Mouse (Mus musculus) limb, embryonic 14.5 days (tissue): ENCODE data around the gene Ano10. TPM values are rescaled to one million over a fixed set of nuclear protein-coding genes. Genes with fewer than 3 reads are reported as not detected.

Experiments
- ATAC-seq: fragments of 200-750 bp; cut with Nextera tagmentation; 2 replicates; pipeline ENCODE4 v1.8.0; 2017; ENCODE audit warnings: low read depth, moderate number of reproducible peaks, moderate TSS enrichment; ENCODE audit not compliant: low FRiP score
- DNase-seq: peaks from one replicate; pipeline ENCODE4 v3.0.0-alpha.2; 2015; ENCODE audit warnings: low spot score
- H3K27ac ChIP-seq: fragments of 300-500 bp; sonication (generic); replicated peaks from 2 replicates; pipeline ENCODE4 v1.5.1; 2014; ENCODE audit warnings: low read depth, mild to moderate bottlenecking, low read length, moderate library complexity, mixed read lengths
- H3K27me3 ChIP-seq: fragments of 300-500 bp; sonication (generic); 2 replicates; pipeline ENCODE4 v1.6.1; 2014; ENCODE audit warnings: low read length, mixed read lengths; ENCODE audit not compliant: control insufficient read depth, insufficient read depth
- H3K36me3 ChIP-seq: fragments of 300-500 bp; sonication (generic); 2 replicates; pipeline ENCODE4 v1.6.1; 2014; ENCODE audit warnings: mild to moderate bottlenecking, low read length, moderate library complexity, mixed read lengths; ENCODE audit not compliant: control insufficient read depth, insufficient read depth
- H3K4me1 ChIP-seq: fragments of 300-500 bp; sonication (generic); 2 replicates; pipeline ENCODE4 v1.6.1; 2014; ENCODE audit warnings: antibody characterized with exemption, low read length, mixed read lengths; ENCODE audit not compliant: control insufficient read depth, insufficient read depth
- H3K4me2 ChIP-seq: fragments of 300-500 bp; sonication (generic); replicated peaks from 2 replicates; pipeline ENCODE4 v1.6.1; 2014; ENCODE audit warnings: low read depth, mild to moderate bottlenecking, low read length, moderate library complexity; ENCODE audit not compliant: severe bottlenecking
- H3K4me3 ChIP-seq: fragments of 300-500 bp; sonication (generic); replicated peaks from 2 replicates; pipeline ENCODE4 v1.5.1; 2014; ENCODE audit warnings: low read length
- H3K9ac ChIP-seq: fragments of 300-500 bp; sonication (generic); 2 replicates; pipeline ENCODE4 v1.6.1; 2014; ENCODE audit warnings: mild to moderate bottlenecking, low read depth, low read length, moderate library complexity; ENCODE audit not compliant: severe bottlenecking
- H3K9me3 ChIP-seq: fragments of 300-500 bp; sonication (generic); 2 replicates; pipeline ENCODE4 v1.6.1; 2016; ENCODE audit warnings: low read length; ENCODE audit not compliant: control insufficient read depth
- POLR2A ChIP-seq: fragments of 200-500 bp; IDR thresholded peaks from 2 replicates; pipeline ENCODE4 v1.8.0; 2012; ENCODE audit warnings: inconsistent platforms, mild to moderate bottlenecking, moderate library complexity, borderline replicate concordance; ENCODE audit not compliant: insufficient read depth, insufficient read length; ENCODE audit errors: extremely low read depth
- WGBS: fragments of 180-500 bp; shearing (Covaris S2); extraction: QIAGEN DNeasy Blood & Tissue Kit; methylation state at CpG from one replicate; pipeline ENCODE4 v1.1.7; 2014; 5-methylcytosine and 5-hydroxymethylcytosine counted together
- polyA plus RNA-seq, 2 experiments: library from polyadenylated mRNA; depleted of rRNA in 1 of 2; stranded (reverse) in 1 of 2; unstranded in 1 of 2; fragments of >200 nt; fragmentation: Nextera tagmentation in 1 of 2; extraction: Ambion mirVana in 1 of 2; gene quantifications; 2 replicates each; pipeline versions ENCODE4 v1.2.1 to v1.2.3; 2012 to 2014

Ano10 gene
- polyA plus RNA-seq, 2 experiments = 34.4 to 49.4 TPM

- TF ChIP-seq POLR2A = no peak
- DNase-seq = no peak
- no peaks in the 10 kb centered on the region for H3K9me3 ChIP-seq
- no peak overlapping the region for H3K4me2 ChIP-seq
- no peak overlapping the region for H3K4me3 ChIP-seq
- WGBS = 89% methylated on average over 4 of the region's 4 CpGs
- H3K27me3 ChIP-seq = no peaks in the 10 kb centered on the region
- H3K4me1 ChIP-seq = peaks cover 3% of the 10 kb centered on the region; the same call in 1 of the 2 replicates
- no peak overlapping the region for H3K9ac ChIP-seq
- no peaks in the 10 kb centered on the region for H3K36me3 ChIP-seq
- no peak overlapping the region for H3K27ac ChIP-seq
- no peak for ATAC-seq
These were observed 13.2 kb downstream of the Ano10 start for GRCm38 (mm10) chr9:122281004-122281403.

GRCm38 (mm10) chr9:122276665-122277064, 17.6 kb downstream of the Ano10 start:
- ATAC-seq (no peak), DNase-seq (no peak)
- Histone ChIP-seq H3K36me3 (peaks cover 21% of the 10 kb centered on the region), H3K27me3 (no peaks in the 10 kb centered on the region), H3K9me3 (no peaks in the 10 kb centered on the region), H3K4me2 (no peak overlapping the region), H3K27ac (no peak overlapping the region), H3K9ac (no peak overlapping the region), H3K4me3 (no peak overlapping the region), H3K4me1 (no peaks in the 10 kb centered on the region)
- WGBS = 86% methylated on average over 2 of the region's 2 CpGs
- no peak for TF ChIP-seq POLR2A

DNA sequence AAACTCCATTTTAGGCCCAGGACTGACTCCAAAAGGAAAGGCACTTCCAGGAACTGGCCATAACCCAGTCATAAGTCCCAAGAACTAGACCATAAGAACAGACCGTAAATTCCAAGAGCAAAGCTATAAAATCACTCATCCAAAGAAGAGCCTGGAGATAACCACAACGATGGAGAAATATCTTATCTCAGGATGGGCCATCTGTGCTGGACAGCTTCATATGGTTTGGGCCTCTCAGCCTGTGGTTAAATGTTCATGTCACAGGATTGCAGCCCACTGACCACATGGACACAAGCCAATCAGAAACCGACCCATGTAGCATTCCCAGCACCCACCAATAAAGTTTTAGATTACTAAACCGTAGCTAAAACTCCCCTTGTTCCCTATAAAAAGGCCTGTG, 18.1 kb downstream of the Ano10 start:
- ATAC-seq = no peak
- Histone ChIP-seq H3K27me3 (no peaks in the 10 kb centered on the region), H3K36me3 (peaks cover 23% of the 10 kb centered on the region), H3K4me3 (no peak overlapping the region), H3K9ac (no peak overlapping the region), H3K4me2 (no peak overlapping the region), H3K9me3 (no peaks in the 10 kb centered on the region), H3K4me1 (no peaks in the 10 kb centered on the region), H3K27ac (no peak overlapping the region)
- no peak for TF ChIP-seq POLR2A
- WGBS = 76% methylated on average over 4 of the region's 4 CpGs
- DNase-seq = no peak

- Histone ChIP-seq H3K4me2 (no peak overlapping the region), H3K27ac (no peak overlapping the region), H3K9me3 (no peaks in the 10 kb centered on the region), H3K9ac (no peak overlapping the region), H3K36me3 (peaks cover 28% of the 10 kb centered on the region), H3K4me1 (no peaks in the 10 kb centered on the region), H3K27me3 (no peaks in the 10 kb centered on the region), H3K4me3 (no peak overlapping the region)
- no peak for ATAC-seq
- no peak for TF ChIP-seq POLR2A
- 77% methylated on average over 4 of the region's 4 CpGs for WGBS
- no peak for DNase-seq
These were observed 19.9 kb downstream of the Ano10 start for GRCm38 (mm10) chr9:122274346-122274745.

DNA sequence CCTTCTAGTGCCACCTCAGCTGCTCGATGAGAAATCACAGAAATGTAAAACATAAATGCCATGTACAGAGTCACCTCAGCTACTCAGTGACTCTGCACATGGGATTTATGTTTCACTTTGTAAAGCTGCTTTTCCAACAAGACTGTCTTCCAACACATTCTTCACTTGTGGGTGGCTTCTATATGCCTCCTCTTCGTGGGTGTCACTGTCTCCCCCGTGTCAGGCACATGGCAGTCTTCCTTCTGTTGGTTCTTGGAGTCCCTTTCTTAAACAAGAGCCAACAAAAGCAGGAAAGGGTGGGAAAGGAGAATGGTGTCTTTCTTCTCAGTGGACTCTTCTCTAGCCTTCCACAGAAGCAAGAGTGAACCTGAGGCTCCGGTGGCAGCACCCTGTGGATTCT, 20.3 kb downstream of the Ano10 start:
- no peak for TF ChIP-seq POLR2A
- no peak overlapping the region for H3K4me3 ChIP-seq
- no peaks in the 10 kb centered on the region for H3K4me1 ChIP-seq
- H3K9me3 ChIP-seq = no peaks in the 10 kb centered on the region
- no peak for DNase-seq
- WGBS = 86% methylated on average over 4 of the region's 4 CpGs
- H3K36me3 ChIP-seq = peaks cover 28% of the 10 kb centered on the region
- no peak overlapping the region for H3K27ac ChIP-seq
- no peak for ATAC-seq
- no peak overlapping the region for H3K9ac ChIP-seq
- no peak overlapping the region for H3K4me2 ChIP-seq
- H3K27me3 ChIP-seq = no peaks in the 10 kb centered on the region

- no peak overlapping the region for H3K9ac ChIP-seq
- no peak for DNase-seq
- H3K4me3 ChIP-seq = no peak overlapping the region
- 58% methylated on average over 4 of the region's 4 CpGs for WGBS
- H3K4me1 ChIP-seq = no peaks in the 10 kb centered on the region
- TF ChIP-seq POLR2A = no peak
- no peak overlapping the region for H3K4me2 ChIP-seq
- no peak for ATAC-seq
- H3K27ac ChIP-seq = no peak overlapping the region
- H3K27me3 ChIP-seq = no peaks in the 10 kb centered on the region
- peaks cover 39% of the 10 kb centered on the region for H3K36me3 ChIP-seq
- no peaks in the 10 kb centered on the region for H3K9me3 ChIP-seq
These were observed 22.4 kb downstream of the Ano10 start for GRCm38 (mm10) chr9:122271866-122272265.
